Mouse (Mus musculus) gastrocnemius, postnatal 14 days (tissue): Measurements from ENCODE around the gene Mcrip2. TPM values are rescaled to one million over a fixed set of nuclear protein-coding genes. Genes with fewer than 3 reads are reported as not detected.
"Not testable (repeated sequence)": the region's sequence is repeated elsewhere in the genome, so short reads cannot be mapped to it uniquely, and the experiment has no call there.

Experiments used
- DNase-seq: peaks from one replicate; pipeline ENCODE4 v3.0.0; 2021; ENCODE audit warnings: mixed read lengths
- intact Hi-C: fragments of 180-260 bp; cut with DNase I; formaldehyde crosslinking; loops from one replicate; pipeline ENCODE4 v1.15.1; 2025; ENCODE audit warnings: low total_unique reads
- total RNA-seq, 2 experiments: library from RNA; stranded (reverse); gene quantifications; 2 replicates each; pipeline ENCODE4 v1.2.3; 2021

The Mcrip2 gene
- total RNA-seq, 2 experiments from 2014 or later: 52.3 to 73.3 TPM

DNA sequence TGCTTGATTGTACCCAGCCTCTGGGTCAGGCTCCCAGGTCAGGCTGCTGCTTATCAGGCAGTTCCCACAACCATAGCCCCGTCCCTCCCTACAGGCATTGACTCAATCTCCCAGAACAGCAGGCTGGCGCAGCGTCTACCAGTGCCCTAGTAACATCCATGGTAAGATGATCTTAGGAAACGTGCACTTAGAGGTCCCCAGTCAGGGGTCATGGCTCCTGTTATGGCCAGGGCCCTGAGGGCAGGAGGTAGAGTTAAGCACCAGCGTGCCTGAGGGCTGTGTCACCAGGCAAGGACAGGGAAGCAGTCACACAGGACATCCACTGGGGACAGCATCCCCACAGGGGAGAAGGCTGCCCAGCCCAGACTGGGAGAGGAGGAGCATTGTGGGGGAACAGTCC, 13.7 kb upstream of the Mcrip2 start:
- intact Hi-C loops: no loop called here
- DNase-seq: no peak

GRCm38 (mm10) chr17:25881691-25882090, 13.1 kb upstream of the Mcrip2 start:
- intact Hi-C loops: no loop called here
- DNase-seq: no peak

DNA sequence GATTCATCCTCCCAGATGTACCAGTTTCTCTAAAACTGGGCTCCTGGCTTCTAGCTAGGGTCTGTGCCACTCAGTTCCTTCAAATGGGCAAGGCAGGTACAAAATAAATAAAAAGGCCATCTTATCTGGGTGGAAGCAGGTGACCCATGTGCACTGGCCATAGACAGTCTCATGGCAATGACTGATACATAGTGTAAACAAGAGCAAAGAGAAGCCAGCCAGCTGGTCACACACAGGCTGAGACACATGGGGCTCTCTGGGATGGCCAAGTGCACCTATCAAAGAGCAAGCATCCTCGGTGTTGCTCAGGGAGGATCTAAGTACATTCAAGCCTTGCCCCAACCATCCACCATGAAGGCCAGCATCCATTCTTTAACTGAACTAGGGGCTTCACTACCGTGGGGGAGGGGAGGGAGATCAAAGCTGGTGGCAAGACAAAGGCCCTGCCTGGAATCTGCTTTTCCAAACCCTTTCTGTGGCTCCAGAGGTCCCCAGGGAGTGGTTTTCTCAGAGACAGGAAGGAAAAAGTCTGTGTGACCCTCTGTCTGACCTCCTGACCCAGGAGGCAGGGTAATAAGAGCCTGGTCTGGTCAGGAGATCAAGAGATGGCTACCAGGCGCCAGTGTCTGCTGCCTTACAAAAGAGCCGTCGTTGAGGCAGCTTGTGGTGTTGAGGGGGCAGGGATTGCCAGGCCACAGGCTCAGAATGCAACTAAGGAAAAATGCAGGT, 12.5 kb upstream of the Mcrip2 start:
- intact Hi-C loops: no loop called here
- no peak for DNase-seq

GRCm38 (mm10) chr17:25880196-25880910, 11.8 kb upstream of the Mcrip2 start, which contains the start of gene Wfikkn1:
Gene Wfikkn1, minus strand, starts transcription at chr17:25880858.
- DNase-seq: no peak
- intact Hi-C loops: no loop called here

DNA sequence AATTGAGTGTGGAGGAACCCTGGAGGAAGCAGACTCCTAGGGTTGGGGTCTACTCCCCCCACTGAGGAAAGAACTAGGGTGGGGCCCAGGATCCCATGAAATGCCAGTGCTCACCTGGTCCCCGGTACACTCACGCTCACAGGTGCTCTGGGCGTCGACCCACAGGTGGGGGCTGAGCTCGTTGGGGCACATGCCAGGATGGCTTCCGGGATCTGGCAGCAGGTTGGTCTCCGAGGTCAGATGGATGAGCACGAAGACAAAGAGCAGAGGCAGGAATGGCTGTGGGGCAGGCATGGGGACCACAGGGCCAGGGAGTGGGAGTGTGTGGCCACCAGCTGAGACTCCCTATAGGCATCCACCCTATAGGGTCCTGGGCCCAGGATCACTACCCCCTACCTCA, 11.2 kb upstream of the Mcrip2 start:
- DNase-seq: no peak
- intact Hi-C loops: no loop called here

DNA sequence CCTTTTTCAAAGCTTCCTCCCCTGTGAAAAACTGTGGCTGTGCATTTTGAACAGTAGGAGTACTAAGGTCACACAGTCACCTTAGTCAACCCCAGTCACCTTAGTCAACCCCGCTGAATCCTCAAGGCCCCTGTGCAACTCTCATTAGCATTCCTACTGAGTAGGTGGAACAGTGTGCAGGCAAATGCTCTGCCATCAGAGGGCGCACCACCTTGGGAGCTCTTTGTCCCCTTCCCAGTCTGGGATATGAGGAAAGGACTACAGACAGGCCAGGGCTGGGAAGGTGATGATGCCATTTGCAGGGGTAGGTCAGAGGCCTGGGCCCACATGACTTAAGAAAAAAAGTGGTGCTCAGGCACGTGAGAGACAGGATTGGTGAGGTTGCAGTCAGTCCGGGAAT, 10.7 kb upstream of the Mcrip2 start:
- no peak for DNase-seq
- intact Hi-C loops: no loop called here

- intact Hi-C loops: no loop called here
Measured at GRCm38 (mm10) chr17:25878611-25879180, 10.1 kb upstream of the Mcrip2 start.

DNA sequence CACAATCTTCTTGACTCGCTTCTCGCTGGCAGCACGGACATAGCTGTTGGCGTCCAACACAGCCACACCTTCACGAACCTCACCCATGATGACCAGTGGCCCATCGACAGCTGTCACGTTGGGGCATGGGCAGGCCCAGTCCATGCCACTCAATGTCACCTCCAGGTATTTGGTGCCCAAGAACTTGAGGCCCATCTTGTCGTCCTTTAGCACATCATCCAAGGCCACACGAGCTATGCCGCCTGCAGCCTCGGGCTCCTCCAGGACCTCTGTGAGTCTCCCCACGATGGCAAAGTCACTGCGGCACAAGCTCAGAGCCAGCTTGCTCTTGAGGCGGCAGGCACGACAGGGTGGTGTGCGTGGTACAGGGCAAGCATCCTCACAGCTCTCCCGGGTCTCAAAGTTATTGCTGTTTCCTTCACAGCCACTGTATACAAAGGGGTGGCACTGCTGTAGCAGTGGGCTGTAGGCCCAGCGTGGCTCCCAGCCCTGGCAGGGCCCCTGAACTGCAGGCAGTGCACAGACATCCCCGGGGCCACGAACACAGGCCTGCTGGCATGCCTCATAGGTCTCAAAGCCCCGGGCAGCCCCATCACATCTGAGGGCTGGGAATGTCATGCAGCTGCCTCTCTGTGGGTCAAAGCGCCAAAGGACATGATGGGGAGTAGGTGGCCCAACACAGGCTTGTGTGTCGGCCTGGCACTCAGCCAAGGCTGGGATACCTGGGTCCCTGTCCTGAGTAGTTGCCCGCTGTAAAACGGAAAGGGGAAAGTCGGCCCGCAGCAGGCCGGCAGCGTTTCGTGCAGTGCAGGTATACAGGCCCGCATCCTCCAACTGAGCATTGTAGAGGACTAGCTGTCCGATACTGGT, 9.4 kb upstream of the Mcrip2 start:
- intact Hi-C loops: no loop called here
- no peak for DNase-seq

More at GRCm38 (mm10) chr17:25878611-25879180, 10.1 kb upstream of the Mcrip2 start:
- no peak for DNase-seq

DNA sequence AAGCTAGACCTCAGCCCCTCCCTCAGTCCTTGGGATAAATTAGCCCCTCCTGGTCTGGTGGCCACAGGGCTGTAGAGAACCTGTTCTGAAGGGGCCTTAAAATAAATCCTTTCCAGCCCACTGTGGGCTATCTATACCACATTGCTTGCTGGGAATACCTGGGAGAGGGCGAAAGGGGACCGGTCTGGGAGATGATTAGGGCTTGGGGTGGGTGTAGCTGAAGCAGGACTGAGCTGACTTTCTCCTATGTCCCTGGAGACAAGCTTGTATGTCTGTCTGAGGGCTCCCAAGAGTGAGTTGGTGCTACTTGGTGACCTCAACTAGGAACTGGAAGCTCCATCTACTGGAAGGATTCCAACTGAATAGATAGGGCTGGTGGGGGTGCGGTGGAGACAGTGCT, 8.5 kb upstream of the Mcrip2 start:
- intact Hi-C loops: no loop called here
- DNase-seq: no peak

GRCm38 (mm10) chr17:25876347-25876915, 7.9 kb upstream of the Mcrip2 start:
- intact Hi-C loops: no loop called here
- no peak for DNase-seq

GRCm38 (mm10) chr17:25875171-25876136, 6.9 kb upstream of the Mcrip2 start:
- peak; percentile 92 for DNase-seq
- intact Hi-C loops: no loop called here

GRCm38 (mm10) chr17:25874721-25875170, 6.2 kb upstream of the Mcrip2 start, which contains the start of gene Mettl26:
Gene Mettl26, plus strand, starts transcription at chr17:25875074.
- peak; percentile 82 for DNase-seq
- intact Hi-C loops: no loop called here

DNA sequence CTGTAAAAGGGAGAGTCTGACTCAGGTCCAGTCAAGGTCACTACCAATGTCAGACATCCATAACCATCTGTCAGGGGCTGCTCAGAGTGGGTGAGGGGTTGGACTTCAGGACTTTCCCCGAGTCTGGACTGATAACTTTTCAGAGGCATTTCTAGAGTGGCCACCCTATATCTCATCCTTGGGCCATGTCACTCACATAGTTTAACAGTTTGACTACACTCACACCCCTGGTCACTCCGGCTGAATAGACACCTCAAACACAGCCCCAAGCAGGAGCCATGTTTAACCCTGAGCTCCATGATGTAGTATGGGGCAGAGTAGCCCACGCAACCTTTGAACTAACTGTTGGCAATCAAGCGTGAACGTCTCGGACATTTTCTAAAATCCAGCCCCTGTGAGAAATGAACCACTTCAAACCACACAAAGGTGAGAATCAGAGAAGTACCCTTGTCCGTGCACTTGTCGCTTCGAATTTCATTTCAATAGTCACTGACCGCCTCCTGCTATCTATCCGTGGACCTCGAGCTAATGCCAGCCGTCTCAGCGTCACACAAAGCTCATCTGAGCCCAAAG, 5.7 kb upstream of the Mcrip2 start:
- intact Hi-C loops: no loop called here
- no peak for DNase-seq

GRCm38 (mm10) chr17:25873405-25874147, 5.0 kb upstream of the Mcrip2 start:
- intact Hi-C loops: no loop called here
- DNase-seq: no peak

GRCm38 (mm10) chr17:25872676-25873075, 4.1 kb upstream of the Mcrip2 start:
- no peak for DNase-seq
- intact Hi-C loops: no loop called here

- DNase-seq, intact Hi-C loops: not testable (repeated sequence)
Measured at GRCm38 (mm10) chr17:25871566-25871965, 3.0 kb upstream of the Mcrip2 start.

- no peak for DNase-seq
- intact Hi-C loops: no loop called here
Measured at GRCm38 (mm10) chr17:25869954-25870353, 1.4 kb upstream of the Mcrip2 start.
